Mouse (Mus musculus): ENCODE measurements around the gene Apoa2. TPM values are rescaled to one million over a fixed set of nuclear protein-coding genes. Genes with fewer than 3 reads are reported as not detected.

The Apoa2 gene
- polyA plus RNA-seq, 1 experiment from 2014 or later, result 151 TPM

GRCm38 (mm10) chr1:171190832-171191231, 34.0 kb upstream of the Apoa2 start:
- peaks cover 27% of the 10 kb centered on the region for H3K4me1 ChIP-seq (ENCODE audit: control insufficient read depth, insufficient read depth, low read length)
- H3K36me3 ChIP-seq (ENCODE audit: control insufficient read depth, insufficient read depth, low read length), result no peaks in the 10 kb centered on the region
- H3K9me3 ChIP-seq (ENCODE audit: control insufficient read depth, low read length), result no peaks in the 10 kb centered on the region
- H3K27me3 ChIP-seq (replicated peaks; ENCODE audit: control insufficient read depth, insufficient read depth, low read length), result peaks cover 14% of the 10 kb centered on the region
- H3K9ac ChIP-seq (ENCODE audit: low read depth, low read length), result no peak overlapping the region
- H3K4me3 ChIP-seq (ENCODE audit: low read length), result no peak overlapping the region
- 98% methylated on average over 9 of the region's 9 CpGs for WGBS
- no peak overlapping the region for H3K27ac ChIP-seq (ENCODE audit: low read length)
- no peak overlapping the region for H3K4me2 ChIP-seq (ENCODE audit: low read depth, low read length)
- ATAC-seq, result no peak

GRCm38 (mm10) chr1:171192283-171192682, 32.6 kb upstream of the Apoa2 start:
- Histone ChIP-seq H3K27ac (ENCODE audit: low read length) (no peak overlapping the region), H3K27me3 (replicated peaks; ENCODE audit: control insufficient read depth, insufficient read depth, low read length) (peaks cover 18% of the 10 kb centered on the region), H3K9ac (ENCODE audit: low read depth, low read length) (no peak overlapping the region), H3K4me2 (ENCODE audit: low read depth, low read length) (no peak overlapping the region), H3K36me3 (ENCODE audit: control insufficient read depth, insufficient read depth, low read length) (no peaks in the 10 kb centered on the region), H3K9me3 (ENCODE audit: control insufficient read depth, low read length) (no peaks in the 10 kb centered on the region), H3K4me3 (ENCODE audit: low read length) (no peak overlapping the region), H3K4me1 (ENCODE audit: control insufficient read depth, insufficient read depth, low read length) (peaks cover 32% of the 10 kb centered on the region)
- ATAC-seq, result no peak
- 49% methylated on average over 10 of the region's 10 CpGs for WGBS

- H3K27ac ChIP-seq (ENCODE audit: low read length), result no peak overlapping the region
- ATAC-seq, result no peak
- peaks cover 32% of the 10 kb centered on the region for H3K4me1 ChIP-seq (ENCODE audit: control insufficient read depth, insufficient read depth, low read length)
- no peaks in the 10 kb centered on the region for H3K9me3 ChIP-seq (ENCODE audit: control insufficient read depth, low read length)
- no peaks in the 10 kb centered on the region for H3K36me3 ChIP-seq (ENCODE audit: control insufficient read depth, insufficient read depth, low read length)
- H3K4me3 ChIP-seq (ENCODE audit: low read length), result peak overlapping the region; percentile 7; the same call in 1 of the 2 replicates
- H3K9ac ChIP-seq (ENCODE audit: low read depth, low read length), result peak overlapping the region; percentile 40; the same call in 1 of the 2 replicates
- H3K4me2 ChIP-seq (ENCODE audit: low read depth, low read length), result peak overlapping the region; percentile 45
- H3K27me3 ChIP-seq (replicated peaks; ENCODE audit: control insufficient read depth, insufficient read depth, low read length), result peaks cover 18% of the 10 kb centered on the region
- 7% methylated on average over 18 of the region's 18 CpGs for WGBS
These were observed 31.6 kb upstream of the Apoa2 start for GRCm38 (mm10) chr1:171193093-171193840.

- 32% methylated on average over 11 of the region's 11 CpGs for WGBS
- Histone ChIP-seq H3K27ac (ENCODE audit: low read length) (no peak overlapping the region), H3K4me3 (ENCODE audit: low read length) (0 out of 2 replicates have a peak overlapping the region, but pooled peaks have one; percentile 7)
These were observed 30.7 kb upstream of the Apoa2 start for GRCm38 (mm10) chr1:171193911-171194830.

DNA sequence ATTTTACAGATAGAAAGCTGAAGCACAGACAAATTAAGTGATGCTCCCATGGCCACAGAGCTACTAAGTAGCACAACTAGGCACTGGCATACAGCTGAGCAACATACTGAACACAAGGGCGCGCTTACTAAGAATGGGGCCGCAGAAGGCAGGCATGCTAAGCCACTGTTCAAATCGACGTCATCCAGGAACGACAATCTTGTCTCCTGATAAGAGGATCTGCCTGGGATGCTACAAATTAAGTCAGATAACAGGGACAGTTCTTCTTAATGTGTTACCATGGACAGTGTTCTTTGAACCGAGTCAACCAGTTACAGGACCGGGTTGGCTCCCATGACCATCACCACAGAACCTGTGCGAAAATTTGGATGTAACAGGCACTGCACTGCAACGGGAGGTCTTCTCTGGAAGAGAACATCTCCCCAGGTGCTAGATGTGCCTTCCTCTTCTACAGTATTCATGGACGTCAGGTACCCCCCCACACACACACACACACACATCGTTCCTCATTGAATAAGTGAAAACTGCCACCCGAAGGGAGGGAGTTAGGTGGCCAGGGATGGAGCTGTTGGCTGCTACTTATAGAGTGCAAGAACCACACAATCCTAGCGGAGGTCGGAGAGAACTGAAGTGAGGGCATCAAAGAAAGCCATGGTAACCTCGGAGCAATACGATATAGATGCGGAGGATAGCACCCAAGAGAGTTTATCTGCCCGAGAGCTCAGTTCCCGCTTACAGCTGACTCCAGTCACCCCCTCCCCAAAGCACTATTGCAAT, 29.6 kb upstream of the Apoa2 start:
- peak overlapping the region; percentile 89 for H3K4me2 ChIP-seq (ENCODE audit: low read depth, low read length)
- no peak overlapping the region for H3K27ac ChIP-seq (ENCODE audit: low read length)
- H3K4me1 ChIP-seq (ENCODE audit: control insufficient read depth, insufficient read depth, low read length), result peaks cover 22% of the 10 kb centered on the region
- no peak for ATAC-seq
- peak overlapping the region; percentile 49 for H3K4me3 ChIP-seq (ENCODE audit: low read length)
- H3K36me3 ChIP-seq (ENCODE audit: control insufficient read depth, insufficient read depth, low read length), result no peaks in the 10 kb centered on the region
- H3K9ac ChIP-seq (ENCODE audit: low read depth, low read length), result peak overlapping the region; percentile 60
- H3K9me3 ChIP-seq (ENCODE audit: control insufficient read depth, low read length), result no peaks in the 10 kb centered on the region
- 13% methylated on average over 20 of the region's 20 CpGs for WGBS
- H3K27me3 ChIP-seq (replicated peaks; ENCODE audit: control insufficient read depth, insufficient read depth, low read length), result peaks cover 18% of the 10 kb centered on the region

More at GRCm38 (mm10) chr1:171193911-171194830, 30.7 kb upstream of the Apoa2 start:
- H3K27me3 ChIP-seq (replicated peaks; ENCODE audit: control insufficient read depth, insufficient read depth, low read length), result peaks cover 18% of the 10 kb centered on the region
- no peaks in the 10 kb centered on the region for H3K9me3 ChIP-seq (ENCODE audit: control insufficient read depth, low read length)
- no peaks in the 10 kb centered on the region for H3K36me3 ChIP-seq (ENCODE audit: control insufficient read depth, insufficient read depth, low read length)
- H3K9ac ChIP-seq (ENCODE audit: low read depth, low read length), result no peak overlapping the region
- no peak for ATAC-seq
- H3K4me2 ChIP-seq (ENCODE audit: low read depth, low read length), result peak overlapping the region; percentile 45
- H3K4me1 ChIP-seq (ENCODE audit: control insufficient read depth, insufficient read depth, low read length), result peaks cover 28% of the 10 kb centered on the region

DNA sequence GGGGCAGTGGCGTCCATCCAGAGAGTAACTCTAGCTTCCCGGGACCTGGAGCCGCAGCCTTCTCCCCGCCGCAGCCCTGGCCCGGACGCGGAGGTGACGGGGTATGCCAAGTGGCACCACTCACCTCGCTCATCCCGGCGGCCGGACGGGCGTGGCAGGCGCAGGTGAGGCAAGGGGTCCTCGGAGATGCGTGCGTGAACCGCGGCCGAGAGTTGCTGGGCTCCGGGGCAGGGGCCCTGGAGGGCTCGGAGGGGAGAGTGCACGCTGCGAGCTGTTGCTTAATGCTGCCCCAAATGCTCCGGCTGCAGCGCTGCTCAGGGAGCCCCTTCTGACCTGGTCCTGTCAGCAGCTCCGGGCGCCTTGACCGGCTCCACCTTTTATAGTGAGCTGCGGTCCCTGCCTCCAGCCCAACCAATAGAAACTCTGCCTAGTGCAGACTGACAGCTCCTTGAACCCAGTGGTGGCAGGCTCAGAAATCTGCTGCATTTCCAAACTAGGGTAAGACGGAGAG, 28.9 kb upstream of the Apoa2 start, which contains the start of gene Pcp4l1:
Gene Pcp4l1 (minus strand): TSS at position 382 of the 511 bp plus-strand sequence.
- H3K27me3 ChIP-seq (replicated peaks; ENCODE audit: control insufficient read depth, insufficient read depth, low read length), result peaks cover 18% of the 10 kb centered on the region
- ATAC-seq, result peak; percentile 85
- peak within 1 kb of the TSS; percentile 89 for H3K4me2 ChIP-seq (ENCODE audit: low read depth, low read length)
- H3K36me3 ChIP-seq (ENCODE audit: control insufficient read depth, insufficient read depth, low read length), result no peaks in the 10 kb centered on the region
- H3K27ac ChIP-seq (ENCODE audit: low read length), result no peak within 1 kb of the TSS
- under 1% methylated on average over 32 of the region's 33 CpGs for WGBS
- peak within 1 kb of the TSS; percentile 60 for H3K9ac ChIP-seq (ENCODE audit: low read depth, low read length)
- H3K4me1 ChIP-seq (ENCODE audit: control insufficient read depth, insufficient read depth, low read length), result peaks cover 22% of the 10 kb centered on the region
- no peaks in the 10 kb centered on the region for H3K9me3 ChIP-seq (ENCODE audit: control insufficient read depth, low read length)
- H3K4me3 ChIP-seq (ENCODE audit: low read length), result peak within 1 kb of the TSS; percentile 49

DNA sequence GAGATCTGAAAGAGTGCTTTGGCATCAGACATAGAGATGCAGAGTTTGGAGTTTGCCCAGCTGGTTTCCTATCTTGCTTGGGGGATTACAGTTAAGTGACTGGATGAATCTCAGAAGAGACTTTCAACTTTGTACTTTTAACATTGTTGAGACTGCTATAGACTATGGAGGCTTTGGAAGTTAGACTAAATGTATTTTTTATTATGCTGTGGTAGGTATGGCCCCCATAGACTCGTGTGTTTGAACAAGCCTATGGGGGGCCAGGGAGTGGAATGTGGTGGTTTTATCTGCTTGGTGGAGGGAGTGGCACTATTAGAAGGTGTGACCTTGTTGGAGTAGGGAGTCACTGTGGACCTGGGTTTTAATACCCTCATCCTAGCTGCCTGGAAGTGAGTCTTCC, 25.3 kb upstream of the Apoa2 start:
- no peak overlapping the region for H3K9ac ChIP-seq (ENCODE audit: low read depth, low read length)
- H3K4me3 ChIP-seq (ENCODE audit: low read length), result no peak overlapping the region
- 23% methylated on average over 1 of the region's 1 CpGs for WGBS
- H3K4me1 ChIP-seq (ENCODE audit: control insufficient read depth, insufficient read depth, low read length), result peaks cover 11% of the 10 kb centered on the region
- no peak overlapping the region for H3K4me2 ChIP-seq (ENCODE audit: low read depth, low read length)
- ATAC-seq, result peak; percentile 55
- no peaks in the 10 kb centered on the region for H3K9me3 ChIP-seq (ENCODE audit: control insufficient read depth, low read length)
- no peak overlapping the region for H3K27ac ChIP-seq (ENCODE audit: low read length)
- no peaks in the 10 kb centered on the region for H3K36me3 ChIP-seq (ENCODE audit: control insufficient read depth, insufficient read depth, low read length)
- H3K27me3 ChIP-seq (replicated peaks; ENCODE audit: control insufficient read depth, insufficient read depth, low read length), result peaks cover 11% of the 10 kb centered on the region

DNA sequence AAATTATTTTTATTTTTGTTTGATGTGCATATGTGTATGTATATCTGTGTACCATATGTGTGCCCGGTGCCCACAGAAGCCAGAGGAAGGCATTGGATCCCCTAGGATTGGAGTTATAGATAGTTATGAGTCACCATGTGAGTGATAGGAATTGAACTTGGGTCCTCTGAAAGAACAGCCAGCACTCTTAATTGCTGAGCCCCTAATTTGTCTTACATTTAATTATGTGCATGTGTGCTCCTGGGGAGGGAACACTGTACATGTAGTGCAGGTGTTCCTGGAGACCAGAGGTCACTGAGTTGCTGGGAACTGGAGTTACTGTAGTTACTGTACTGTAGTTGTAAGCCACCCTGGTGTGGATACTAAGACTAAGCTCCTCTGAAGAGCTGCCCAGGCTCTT, 24.1 kb upstream of the Apoa2 start:
- H3K4me1 ChIP-seq (ENCODE audit: control insufficient read depth, insufficient read depth, low read length), result peaks cover 5% of the 10 kb centered on the region
- H3K27me3 ChIP-seq (replicated peaks; ENCODE audit: control insufficient read depth, insufficient read depth, low read length), result 0 out of 2 replicates have a peak, but pooled peaks cover 3% of the 10 kb centered on the region
- 94% methylated on average over 1 of the region's 1 CpGs for WGBS
- H3K27ac ChIP-seq (ENCODE audit: low read length), result no peak overlapping the region
- H3K36me3 ChIP-seq (ENCODE audit: control insufficient read depth, insufficient read depth, low read length), result no peaks in the 10 kb centered on the region
- no peak overlapping the region for H3K4me2 ChIP-seq (ENCODE audit: low read depth, low read length)
- H3K9me3 ChIP-seq (ENCODE audit: control insufficient read depth, low read length), result no peaks in the 10 kb centered on the region
- no peak overlapping the region for H3K4me3 ChIP-seq (ENCODE audit: low read length)
- H3K9ac ChIP-seq (ENCODE audit: low read depth, low read length), result no peak overlapping the region
- no peak for ATAC-seq
